Mouse (Mus musculus): ENCODE results near the gene Snrnp40. TPM values are rescaled to one million over a fixed set of nuclear protein-coding genes. Genes with fewer than 3 reads are reported as not detected.

Snrnp40 gene
- total and polyA plus RNA-seq, 3 experiments: 108 to 184 (median 128) TPM

DNA sequence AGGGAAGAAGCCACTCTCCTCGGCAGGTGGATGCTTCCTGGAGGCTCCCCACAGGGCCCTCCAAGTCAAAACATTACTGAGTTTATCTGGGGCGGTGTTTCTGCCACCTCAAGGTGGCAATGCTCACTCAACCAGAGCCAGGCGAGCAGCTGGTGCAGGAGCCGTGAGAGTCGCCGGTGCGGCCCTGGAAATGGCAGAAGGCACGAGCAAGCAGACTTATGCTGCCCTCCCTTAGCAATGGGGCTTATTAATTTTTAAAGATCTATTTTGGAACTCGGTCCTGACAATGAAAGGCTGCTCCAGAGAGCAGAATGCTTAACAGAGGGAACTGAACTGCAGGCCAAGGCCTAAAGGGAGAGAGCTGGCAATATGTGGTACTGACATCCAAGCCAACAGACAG is 32.6 kb upstream of the Snrnp40 start:
- Histone ChIP-seq H3K4me2 (ENCODE audit: insufficient read depth, low read depth, poor library complexity, severe bottlenecking) (no peak overlapping the region), H3K4me3 (replicated peaks in 1 of 3; ENCODE audit: low read depth in 2 of 3, low read length in 2 of 3, poor library complexity in 1 of 3) (no peak overlapping the region), H3K27me3 (replicated peaks) (no peaks in the 10 kb centered on the region), H3K9ac (ENCODE audit: insufficient read depth, low read depth) (no peak overlapping the region), H3K27ac (ENCODE audit: insufficient read depth, low read depth) (no peak overlapping the region), H3K36me3 (replicated peaks in 1 of 2; ENCODE audit: control insufficient read depth in 1 of 2, insufficient read depth in 1 of 2, low read length in 1 of 2) (peaks cover 37 to 85% of the 10 kb centered on the region in 2 experiments), H3K79me2 (replicated peaks; ENCODE audit: control insufficient read depth, extremely low read depth, insufficient read depth, poor library complexity, severe bottlenecking) (no peaks in the 10 kb centered on the region), H3K4me1 (ENCODE audit: control insufficient read depth in 1 of 2, insufficient read depth in 2 of 2) (peaks cover 0 to 8% of the 10 kb centered on the region in 2 experiments; a peak in 2 of 4 replicates), H3K9me3 (replicated peaks; ENCODE audit: low read length) (no peaks in the 10 kb centered on the region)
- in situ Hi-C loops (cut with MboI; ENCODE audit: low pct_ligation_motif_present, low pct_unique_long_range_greater_than_20kb, low sequenced_read_pairs) (no loop called here), dilution Hi-C loops (cut with MboI; ENCODE audit: extremely low pct_ligation_motif_present, extremely low pct_unique_long_range_greater_than_20kb, low sequenced_read_pairs) (no loop called here)
- no peak for TF ChIP-seq MEF2A (IDR thresholded peaks at IDR 0.05; ENCODE audit: borderline replicate concordance, low read depth, low read length)
- no peak for TF ChIP-seq ETS1 (conservative IDR thresholded peaks at IDR 0.05; ENCODE audit: low read depth, low read length)
- TF ChIP-seq KAT2A (IDR thresholded peaks at IDR 0.05; ENCODE audit: insufficient replicate concordance, low read length): no peak
- no peak for TF ChIP-seq NELFE (IDR thresholded peaks at IDR 0.05; ENCODE audit: low read depth, low read length)
- no peak for TF ChIP-seq CHD1 (IDR thresholded peaks at IDR 0.05; ENCODE audit: low read depth, low read length)
- TF ChIP-seq PAX5 (IDR thresholded peaks at IDR 0.05; ENCODE audit: low read length): no peak
- TF ChIP-seq CHD2 (IDR thresholded peaks at IDR 0.05; ENCODE audit: low read length): no peak
- no peak for TF ChIP-seq SIN3A (IDR thresholded peaks at IDR 0.05; ENCODE audit: low read length)
- TF ChIP-seq RCOR1 (conservative IDR thresholded peaks at IDR 0.05; ENCODE audit: low read depth, low read length): no peak
- TF ChIP-seq SMC3 (IDR thresholded peaks at IDR 0.05; ENCODE audit: low read depth, low read length): no peak
- TF ChIP-seq MXI1 (IDR thresholded peaks at IDR 0.05; ENCODE audit: low read depth, low read length): no peak
- no peak for TF ChIP-seq GABPA (IDR thresholded peaks at IDR 0.05; ENCODE audit: insufficient replicate concordance, low read depth, low read length)
- no peak for TF ChIP-seq USF1 (IDR thresholded peaks at IDR 0.05; ENCODE audit: low read depth, low read length)
- TF ChIP-seq ELF1 (IDR thresholded peaks at IDR 0.05; ENCODE audit: low read depth, low read length): no peak
- no peak for TF ChIP-seq MAZ (IDR thresholded peaks at IDR 0.05; ENCODE audit: low read depth, low read length)
- TF ChIP-seq UBTF (IDR thresholded peaks at IDR 0.05; ENCODE audit: low read depth, low read length): no peak
- no peak for TF ChIP-seq CTCF (conservative IDR thresholded peaks at IDR 0.05 in 1 of 2, IDR thresholded peaks at IDR 0.05 in 1 of 2; ENCODE audit: low read depth in 2 of 2, low read length in 2 of 2)
- no peak for TF ChIP-seq ZMIZ1 (IDR thresholded peaks at IDR 0.05; ENCODE audit: low read depth, low read length)
- DNase-seq (ENCODE audit: extremely low read depth): no peak

DNA sequence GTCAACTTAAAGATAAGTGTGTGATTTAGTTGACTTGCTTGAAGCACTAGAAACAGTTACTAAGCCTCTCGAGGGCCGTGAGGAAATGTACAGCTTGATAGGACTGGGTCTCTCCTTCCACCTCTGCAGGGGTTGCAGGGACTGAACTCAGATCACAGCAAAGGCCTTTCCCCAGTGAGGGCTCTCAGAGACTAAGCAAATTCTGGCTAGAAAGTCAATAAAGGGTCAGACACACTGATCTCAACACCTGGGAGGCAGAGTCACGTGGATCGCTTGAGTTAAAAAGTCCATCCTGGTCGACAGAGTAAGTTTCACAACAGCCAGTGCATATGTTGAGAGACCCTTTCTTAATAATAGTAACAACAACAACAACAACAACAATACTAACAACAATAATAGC is 24.1 kb upstream of the Snrnp40 start:
- Histone ChIP-seq H3K4me1 (ENCODE audit: control insufficient read depth in 1 of 2, insufficient read depth in 2 of 2) (no peaks in the 10 kb centered on the region), H3K4me3 (replicated peaks in 1 of 3; ENCODE audit: low read depth in 2 of 3, low read length in 2 of 3, poor library complexity in 1 of 3) (no peak overlapping the region), H3K27me3 (replicated peaks) (no peaks in the 10 kb centered on the region), H3K27ac (ENCODE audit: insufficient read depth, low read depth) (no peak overlapping the region), H3K36me3 (replicated peaks in 1 of 2; ENCODE audit: control insufficient read depth in 1 of 2, insufficient read depth in 1 of 2, low read length in 1 of 2) (peaks cover 44 to 79% of the 10 kb centered on the region in 2 experiments), H3K4me2 (ENCODE audit: insufficient read depth, low read depth, poor library complexity, severe bottlenecking) (no peak overlapping the region), H3K9ac (ENCODE audit: insufficient read depth, low read depth) (no peak overlapping the region), H3K79me2 (replicated peaks; ENCODE audit: control insufficient read depth, extremely low read depth, insufficient read depth, poor library complexity, severe bottlenecking) (no peaks in the 10 kb centered on the region), H3K9me3 (replicated peaks; ENCODE audit: low read length) (no peaks in the 10 kb centered on the region)
- TF ChIP-seq ELF1 (IDR thresholded peaks at IDR 0.05; ENCODE audit: low read depth, low read length): no peak
- TF ChIP-seq NRF1 (IDR thresholded peaks at IDR 0.05; ENCODE audit: low read depth, low read length): no peak
- no peak for TF ChIP-seq CTCF (conservative IDR thresholded peaks at IDR 0.05 in 1 of 2, IDR thresholded peaks at IDR 0.05 in 1 of 2; ENCODE audit: low read depth in 2 of 2, low read length in 2 of 2)
- TF ChIP-seq EP300 (IDR thresholded peaks at IDR 0.05; ENCODE audit: low read length): no peak
- TF ChIP-seq SIN3A (IDR thresholded peaks at IDR 0.05; ENCODE audit: low read length): no peak
- no peak for TF ChIP-seq ZC3H11A (IDR thresholded peaks at IDR 0.05; ENCODE audit: low read depth, low read length)
- no peak for TF ChIP-seq USF2 (conservative IDR thresholded peaks at IDR 0.05; ENCODE audit: low read depth, low read length)
- TF ChIP-seq MAFK (IDR thresholded peaks at IDR 0.05; ENCODE audit: insufficient replicate concordance, low read length): no peak
- TF ChIP-seq ZNF384 (IDR thresholded peaks at IDR 0.05; ENCODE audit: low read depth, low read length): no peak
- no peak for TF ChIP-seq HCFC1 (IDR thresholded peaks at IDR 0.05; ENCODE audit: low read depth, low read length)
- DNase-seq (ENCODE audit: extremely low read depth): no peak
- in situ Hi-C loops (cut with MboI; ENCODE audit: low pct_ligation_motif_present, low pct_unique_long_range_greater_than_20kb, low sequenced_read_pairs) (no loop called here), dilution Hi-C loops (cut with MboI; ENCODE audit: extremely low pct_ligation_motif_present, extremely low pct_unique_long_range_greater_than_20kb, low sequenced_read_pairs) (no loop called here)

Data from CH12.LX (cell line).